Mouse (Mus musculus) ES-E14 (cell line): ENCODE results near the gene Klhl22.

Experiments
- CHD2 ChIP-seq: IDR thresholded peaks from 2 replicates; pipeline ENCODE4 v1.6.1; 2014; ENCODE audit warnings: mild to moderate bottlenecking, low read depth, low read length, inconsistent platforms
- MAFK ChIP-seq: IDR thresholded peaks from 2 replicates; pipeline ENCODE4 v1.6.1; 2014; ENCODE audit warnings: mild to moderate bottlenecking, low read depth, low read length, inconsistent platforms; ENCODE audit not compliant: insufficient read depth
- ZNF384 ChIP-seq: IDR thresholded peaks from 2 replicates; pipeline ENCODE4 v1.6.1; 2012; ENCODE audit warnings: low read depth, low read length, inconsistent platforms

GRCm38 (mm10) chr16:17831781-17832180, 72.4 kb downstream of the Klhl22 start:
- no peak for TF ChIP-seq ZNF384
- TF ChIP-seq MAFK: no peak
- TF ChIP-seq CHD2: no peak
